Mouse (Mus musculus) midbrain, embryonic 11.5 days (tissue): ENCODE measurements at regions not wholly inside any gene's neighbourhood (a gene's known extent, or its start where the extent isn't known, plus 50 kb on each side); places are given as distances from the start of the nearest gene placed in this dataset.
A peak's percentile ranks its signal among the peaks of the same experiment; 100 is the strongest.

Experiments used
- ATAC-seq: fragments of 200-750 bp; cut with Nextera tagmentation; 2 replicates; pipeline ENCODE4 v1.8.0; 2017; ENCODE audit warnings: moderate TSS enrichment, moderate library complexity; ENCODE audit not compliant: low FRiP score
- DNase-seq: peaks from one replicate; pipeline ENCODE4 v3.0.0; 2015; ENCODE audit warnings: low spot score; ENCODE audit errors: missing footprints
- H3K27ac ChIP-seq: fragments of 300-500 bp; sonication (generic); 2 replicates; pipeline ENCODE4 v1.5.1; 2014; ENCODE audit warnings: low read depth, low read length
- H3K27me3 ChIP-seq: fragments of 300-500 bp; sonication (generic); 2 replicates; pipeline ENCODE4 v1.6.1; 2014; ENCODE audit warnings: mild to moderate bottlenecking, low read length, moderate library complexity, mixed read lengths; ENCODE audit not compliant: control insufficient read depth, insufficient read depth
- H3K36me3 ChIP-seq: fragments of 300-500 bp; sonication (generic); 2 replicates; pipeline ENCODE4 v1.6.1; 2014; ENCODE audit warnings: mild to moderate bottlenecking, low read length, moderate library complexity, mixed read lengths; ENCODE audit not compliant: control insufficient read depth, insufficient read depth
- H3K4me1 ChIP-seq: fragments of 300-500 bp; sonication (generic); 2 replicates; pipeline ENCODE4 v1.6.1; 2014; ENCODE audit warnings: low read length; ENCODE audit not compliant: control insufficient read depth, insufficient read depth
- H3K4me2 ChIP-seq: fragments of 300-500 bp; sonication (generic); 2 replicates; pipeline ENCODE4 v1.6.1; 2014; ENCODE audit warnings: mild to moderate bottlenecking, moderate library complexity
- H3K4me3 ChIP-seq: fragments of 300-500 bp; sonication (generic); 2 replicates; pipeline ENCODE4 v1.5.1; 2014; ENCODE audit warnings: low read depth, low read length
- H3K9ac ChIP-seq: fragments of 300-500 bp; sonication (generic); 2 replicates; pipeline ENCODE4 v1.6.1; 2014; ENCODE audit warnings: low read length
- H3K9me3 ChIP-seq: fragments of 300-500 bp; sonication (generic); 2 replicates; pipeline ENCODE4 v1.6.1; 2016; ENCODE audit warnings: low read length; ENCODE audit not compliant: control insufficient read depth
- WGBS: fragments of 180-500 bp; shearing (Covaris S2); extraction: QIAGEN DNeasy Blood & Tissue Kit; methylation state at CpG from one replicate; pipeline ENCODE4 v1.1.7; 2014; 5-methylcytosine and 5-hydroxymethylcytosine counted together

DNA sequence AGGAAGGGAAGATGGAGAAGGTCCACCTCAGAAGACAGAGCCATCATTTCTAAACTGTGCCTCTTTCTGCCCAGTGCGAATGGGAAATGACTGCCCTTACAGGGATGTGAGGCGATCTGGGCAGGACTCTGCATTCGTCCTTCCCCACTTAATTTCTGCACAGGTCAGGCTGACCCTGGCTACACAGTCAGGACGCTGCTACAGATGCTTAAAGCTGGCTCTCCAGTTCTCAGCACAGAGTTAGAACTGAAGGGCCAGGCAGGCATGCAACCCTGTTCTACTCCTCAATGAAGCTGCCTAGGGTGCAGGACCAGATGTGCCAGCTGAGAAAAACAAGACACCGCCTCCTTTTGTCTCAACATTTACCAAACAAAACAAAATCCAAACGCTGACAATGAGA lies 132.1 kb downstream of the Cand1 start:
- no peak for ATAC-seq
- WGBS: 65% methylated on average over 6 of the region's 6 CpGs
- no peaks in the 10 kb centered on the region for H3K27me3 ChIP-seq
- no peak overlapping the region for H3K27ac ChIP-seq
- H3K4me2 ChIP-seq: no peak overlapping the region
- no peaks in the 10 kb centered on the region for H3K36me3 ChIP-seq
- no peaks in the 10 kb centered on the region for H3K4me1 ChIP-seq
- DNase-seq: peak; percentile 69
- no peaks in the 10 kb centered on the region for H3K9me3 ChIP-seq
- no peak overlapping the region for H3K9ac ChIP-seq
- no peak overlapping the region for H3K4me3 ChIP-seq

DNA sequence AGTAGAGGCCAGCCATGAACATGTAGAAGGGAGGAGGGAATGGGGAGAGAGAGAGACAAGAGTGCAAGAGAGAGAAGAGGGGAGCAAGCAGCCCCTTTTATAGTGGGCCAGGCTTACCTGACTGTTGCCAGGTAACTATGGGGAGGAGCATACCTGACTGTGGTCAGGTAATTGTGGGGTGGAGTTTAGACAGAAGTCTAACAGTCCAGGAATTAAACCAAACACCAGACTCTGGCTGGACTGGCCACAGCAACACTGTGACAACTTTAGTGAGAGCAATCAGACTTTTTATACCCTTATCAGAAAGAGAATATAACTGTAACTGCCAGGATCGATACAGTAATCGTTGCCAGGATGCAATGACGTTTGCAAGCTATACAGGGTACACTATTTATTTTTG lies 133.8 kb downstream of the Cand1 start:
- H3K9ac ChIP-seq: no peak overlapping the region
- H3K27ac ChIP-seq: no peak overlapping the region
- no peak overlapping the region for H3K4me3 ChIP-seq

DNA sequence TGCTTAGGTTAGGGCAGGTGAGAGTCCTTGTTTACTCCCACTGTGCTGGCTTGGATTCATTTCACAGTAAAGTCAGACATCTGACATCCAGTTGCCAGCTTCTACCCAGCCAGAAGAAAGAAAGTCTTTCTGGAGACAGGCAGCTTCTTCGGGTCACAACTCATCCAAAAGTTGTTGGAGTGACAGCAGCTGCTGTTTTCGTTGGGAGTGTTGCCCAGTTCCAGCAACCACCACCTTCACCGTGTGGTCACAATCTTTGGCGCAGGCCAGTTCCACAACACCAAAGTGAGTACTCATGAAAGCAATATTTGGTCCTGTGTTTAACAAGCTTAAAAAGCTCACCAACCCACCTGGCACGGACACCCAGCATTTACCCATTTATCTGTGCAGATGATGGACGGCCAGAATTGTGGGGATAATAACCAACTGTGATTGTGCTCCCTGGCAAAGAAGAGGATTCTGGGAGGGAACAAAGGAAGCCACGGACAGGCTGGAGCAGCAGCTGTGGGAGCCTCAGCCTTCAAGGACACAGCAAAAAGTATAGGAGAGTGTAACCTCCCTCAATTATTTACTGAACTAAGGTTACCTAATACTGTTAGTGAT lies 134.5 kb downstream of the Cand1 start:
- Histone ChIP-seq H3K27ac (no peak overlapping the region), H3K9ac (no peak overlapping the region), H3K27me3 (no peaks in the 10 kb centered on the region), H3K4me1 (no peaks in the 10 kb centered on the region), H3K36me3 (no peaks in the 10 kb centered on the region), H3K4me2 (no peak overlapping the region), H3K4me3 (no peak overlapping the region), H3K9me3 (no peaks in the 10 kb centered on the region)
- ATAC-seq: no peak
- DNase-seq: peak; percentile 59
- WGBS: 78% methylated on average over 7 of the region's 7 CpGs

More for the DNA sequence above, 133.8 kb downstream of the Cand1 start:
- no peak for ATAC-seq
- peak; percentile 19 for DNase-seq
- no peak overlapping the region for H3K4me2 ChIP-seq
- H3K36me3 ChIP-seq: no peaks in the 10 kb centered on the region
- H3K4me1 ChIP-seq: no peaks in the 10 kb centered on the region
- 87% methylated on average over 3 of the region's 3 CpGs for WGBS
- H3K9me3 ChIP-seq: no peaks in the 10 kb centered on the region
- H3K27me3 ChIP-seq: no peaks in the 10 kb centered on the region

DNA sequence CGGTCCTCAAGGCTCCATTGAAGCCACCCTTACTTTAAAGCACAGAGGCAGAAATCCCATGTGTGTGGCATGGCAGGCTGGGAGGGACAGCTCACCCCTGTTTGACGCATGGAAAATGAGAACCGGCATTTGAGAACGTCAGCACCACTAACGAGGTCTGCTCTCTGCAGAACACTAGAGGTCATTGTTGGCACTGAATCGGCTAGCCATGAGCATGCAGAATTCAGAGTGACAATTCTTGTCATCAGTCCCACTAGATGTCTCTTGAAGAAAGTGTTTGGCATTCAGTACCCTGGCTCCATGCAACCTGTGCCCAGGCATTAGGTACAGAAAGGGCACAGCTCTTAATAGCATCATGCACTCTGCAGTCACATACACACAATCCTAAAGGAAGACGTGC lies 139.3 kb downstream of the Cand1 start:
- Histone ChIP-seq H3K4me2 (no peak overlapping the region), H3K4me3 (no peak overlapping the region), H3K27ac (no peak overlapping the region), H3K36me3 (no peaks in the 10 kb centered on the region), H3K9ac (no peak overlapping the region), H3K9me3 (no peaks in the 10 kb centered on the region), H3K27me3 (no peaks in the 10 kb centered on the region), H3K4me1 (no peaks in the 10 kb centered on the region)
- peak; percentile 24; the same call in 1 of the 2 replicates for ATAC-seq
- DNase-seq: peak; percentile 79
- 35% methylated on average over 7 of the region's 7 CpGs for WGBS

DNA sequence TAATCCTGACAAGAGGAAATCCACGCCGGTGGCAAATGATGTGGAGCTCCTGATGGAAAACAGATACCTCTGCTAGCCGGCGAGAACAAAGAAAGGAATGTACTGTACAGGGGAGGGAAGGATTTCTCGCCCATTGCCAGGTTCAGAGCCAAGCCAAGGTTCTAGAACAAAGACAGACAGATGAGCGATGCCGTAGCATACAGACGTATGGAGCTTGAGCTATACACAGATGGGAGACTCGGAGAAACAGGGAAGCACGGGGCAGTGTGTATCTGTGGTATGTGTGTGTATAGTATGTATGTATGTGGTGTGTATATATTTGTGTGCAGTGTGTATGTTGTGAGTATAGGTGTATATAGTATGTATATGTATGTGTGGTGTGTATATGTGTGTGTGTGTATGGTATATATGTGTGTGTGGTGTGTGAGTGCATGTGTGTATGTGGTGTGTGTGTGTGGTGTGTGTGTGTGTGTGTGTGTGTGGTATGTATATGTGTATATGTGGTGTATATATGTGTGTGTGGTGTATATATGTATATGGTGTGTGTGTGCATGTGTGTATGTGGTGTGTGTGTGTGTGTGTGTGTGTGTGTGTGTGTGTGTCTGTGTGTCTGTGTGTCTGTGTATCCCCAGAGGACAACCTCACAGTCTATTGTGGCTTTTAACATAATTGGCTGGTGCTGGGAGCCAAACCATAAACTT lies 140.6 kb downstream of the Cand1 start:
- DNase-seq (peak; percentile 69), ATAC-seq (no peak)
- Histone ChIP-seq H3K27me3 (no peaks in the 10 kb centered on the region), H3K9me3 (no peaks in the 10 kb centered on the region), H3K4me1 (no peaks in the 10 kb centered on the region), H3K36me3 (no peaks in the 10 kb centered on the region), H3K4me3 (no peak overlapping the region), H3K27ac (no peak overlapping the region), H3K9ac (no peak overlapping the region), H3K4me2 (no peak overlapping the region)
- WGBS: 84% methylated on average over 10 of the region's 10 CpGs

DNA sequence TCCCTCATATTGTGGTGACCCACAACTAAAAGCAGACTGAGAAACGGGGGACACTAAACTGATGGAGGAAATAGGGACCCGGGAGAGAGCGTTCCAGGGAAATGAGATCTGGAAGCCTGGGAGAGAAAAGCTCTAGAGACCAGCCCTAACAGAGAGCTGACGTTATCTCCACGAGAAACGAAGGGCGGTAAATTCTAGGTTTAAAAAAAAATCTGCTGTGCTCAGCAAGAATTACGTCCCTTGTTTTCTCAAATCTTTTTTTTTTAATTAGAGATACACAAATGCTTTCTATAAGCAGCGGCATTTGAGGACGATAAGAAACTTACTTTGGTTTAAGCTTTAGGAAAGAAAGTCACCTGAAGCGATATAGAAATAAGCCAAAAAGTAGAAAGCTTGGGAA lies 145.7 kb downstream of the Cand1 start:
- H3K9me3 ChIP-seq: no peaks in the 10 kb centered on the region
- no peak overlapping the region for H3K4me2 ChIP-seq
- no peak for ATAC-seq
- H3K36me3 ChIP-seq: no peaks in the 10 kb centered on the region
- WGBS: 95% methylated on average over 11 of the region's 11 CpGs
- H3K4me1 ChIP-seq: no peaks in the 10 kb centered on the region
- no peak overlapping the region for H3K9ac ChIP-seq
- H3K4me3 ChIP-seq: no peak overlapping the region
- H3K27ac ChIP-seq: no peak overlapping the region
- no peaks in the 10 kb centered on the region for H3K27me3 ChIP-seq
- DNase-seq: peak; percentile 37

DNA sequence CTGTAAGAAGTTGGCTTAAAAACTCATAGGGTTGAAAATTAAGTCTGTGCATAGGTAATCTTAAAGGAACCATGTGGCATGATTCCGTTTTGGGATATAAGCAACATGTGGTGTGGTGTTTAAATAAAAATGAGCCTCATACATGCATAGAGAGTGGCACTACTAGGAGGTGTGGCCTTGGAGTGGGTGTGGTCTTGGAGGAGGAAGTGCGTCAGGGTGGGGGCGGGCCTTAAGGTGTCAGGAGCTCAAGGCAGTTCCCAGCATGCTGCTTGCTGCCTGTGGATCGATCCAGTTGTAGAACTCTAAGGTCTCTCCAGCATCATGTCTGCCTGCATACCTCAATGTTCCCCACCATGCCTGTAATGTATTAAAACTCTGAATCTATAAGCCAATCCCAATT lies 152.0 kb downstream of the Cand1 start:
- Histone ChIP-seq H3K4me3 (no peak overlapping the region), H3K36me3 (no peaks in the 10 kb centered on the region), H3K9ac (no peak overlapping the region), H3K27me3 (no peaks in the 10 kb centered on the region), H3K9me3 (no peaks in the 10 kb centered on the region), H3K4me2 (no peak overlapping the region), H3K4me1 (no peaks in the 10 kb centered on the region), H3K27ac (no peak overlapping the region)
- no peak for ATAC-seq
- peak; percentile 51 for DNase-seq
- WGBS: 91% methylated on average over 4 of the region's 4 CpGs

DNA sequence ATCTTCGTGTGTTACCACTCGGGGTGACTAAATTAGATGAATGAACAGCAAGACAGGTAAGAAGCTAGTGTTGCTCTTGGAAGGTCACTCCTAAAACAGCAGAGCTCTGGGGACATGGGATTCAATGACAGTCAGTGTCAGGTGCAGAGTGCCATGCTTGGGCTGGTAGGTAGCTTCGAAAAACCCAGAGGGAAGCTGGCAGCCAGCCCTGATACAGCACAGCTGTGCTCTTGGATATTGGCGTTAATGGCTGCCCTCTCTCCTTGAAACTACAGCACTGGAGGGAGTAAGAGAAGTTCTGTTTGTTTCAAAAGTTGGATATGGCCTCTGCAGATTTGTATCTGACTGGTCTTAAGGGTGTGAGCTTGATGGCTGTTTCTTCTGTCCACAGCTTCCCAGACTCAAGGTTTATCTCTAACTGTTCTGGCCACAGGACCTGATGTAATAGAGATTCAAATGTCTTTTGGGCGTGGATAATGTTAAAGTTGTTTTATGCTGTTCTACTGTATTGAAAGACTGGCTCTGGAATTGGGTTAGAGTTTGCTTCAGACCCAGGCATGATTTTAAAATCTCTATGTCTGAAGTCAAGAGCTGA lies 152.7 kb downstream of the Cand1 start:
- Histone ChIP-seq H3K27ac (no peak overlapping the region), H3K4me3 (no peak overlapping the region), H3K4me2 (no peak overlapping the region), H3K9me3 (no peaks in the 10 kb centered on the region), H3K4me1 (no peaks in the 10 kb centered on the region), H3K27me3 (no peaks in the 10 kb centered on the region), H3K36me3 (no peaks in the 10 kb centered on the region), H3K9ac (no peak overlapping the region)
- ATAC-seq (no peak), DNase-seq (peak; percentile 62)
- WGBS: 86% methylated on average over 5 of the region's 5 CpGs

DNA sequence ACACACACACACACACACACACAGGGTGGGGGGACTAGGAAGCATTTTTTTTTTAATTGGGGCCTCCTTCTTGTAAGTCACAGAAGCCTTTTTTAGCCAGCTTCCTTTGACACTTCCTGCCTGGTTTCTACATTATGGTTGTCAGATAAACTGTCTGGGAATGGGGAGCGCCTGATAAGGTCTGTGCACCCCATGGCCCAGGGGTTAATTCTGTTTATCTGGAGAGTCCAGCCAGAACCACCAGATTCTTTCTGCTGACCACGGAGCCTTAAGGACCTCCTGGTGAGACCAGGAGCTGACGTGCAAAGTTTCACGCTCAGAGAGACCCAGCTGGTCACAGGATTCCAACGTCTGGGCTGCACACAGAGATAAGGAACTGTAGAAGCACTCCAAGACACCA lies 153.4 kb downstream of the Cand1 start:
- no peaks in the 10 kb centered on the region for H3K27me3 ChIP-seq
- 60% methylated on average over 5 of the region's 5 CpGs for WGBS

More for the DNA sequence above, 153.4 kb downstream of the Cand1 start:
- no peak overlapping the region for H3K4me3 ChIP-seq
- no peak overlapping the region for H3K27ac ChIP-seq
- ATAC-seq (no peak), DNase-seq (peak; percentile 65)
- H3K4me2 ChIP-seq: no peak overlapping the region
- no peaks in the 10 kb centered on the region for H3K36me3 ChIP-seq
- H3K4me1 ChIP-seq: no peaks in the 10 kb centered on the region
- H3K9ac ChIP-seq: no peak overlapping the region
- H3K9me3 ChIP-seq: no peaks in the 10 kb centered on the region
